Mouse (Mus musculus) gastrocnemius, postnatal 10 days (tissue): ENCODE data around the gene Map9. TPM values are rescaled to one million over a fixed set of nuclear protein-coding genes. Genes with fewer than 3 reads are reported as not detected.
"Not testable (repeated sequence)": the region's sequence is repeated elsewhere in the genome, so short reads cannot be mapped to it uniquely, and the experiment has no call there.

Experiments
- DNase-seq: peaks from one replicate; pipeline ENCODE4 v3.0.0; 2021; ENCODE audit warnings: mixed read lengths
- long read RNA-seq, 2 experiments: library from polyadenylated mRNA; stranded (forward); transcript quantifications; one replicate each; pipeline ENCODE4 v2.0.0; 2021
- total RNA-seq, 2 experiments: library from RNA; stranded (reverse); gene quantifications; 2 replicates each; pipeline ENCODE4 v1.2.3; 2021

Gene Map9
- total RNA-seq, result 1 to 10 TPM; 1.7 to 1.9 TPM
- long read RNA-seq, experiment 1, result 0 reads
- long read RNA-seq, experiment 2, full-length matches to known transcripts, result 1 of 1 reads
- long read RNA-seq, experiment 2, partial matches to known transcripts, result 0 of 1 reads
- long read RNA-seq, experiment 2, other reads (novel, unspliced or antisense), result 0 of 1 reads

- DNase-seq, result peak; percentile 88
Observed at GRCm38 (mm10) chr3:82357797-82358524, at the start of gene Map9. Gene Map9, plus strand, starts transcription at chr3:82358044.

- DNase-seq, result no peak
Observed at GRCm38 (mm10) chr3:82315728-82316127, 42.1 kb upstream of the Map9 start.

GRCm38 (mm10) chr3:82326736-82327135 lies 31.1 kb upstream of the Map9 start:
- DNase-seq, result not testable (repeated sequence)

GRCm38 (mm10) chr3:82332067-82332466 lies 25.8 kb upstream of the Map9 start:
- no peak for DNase-seq

- DNase-seq, result no peak
Observed at GRCm38 (mm10) chr3:82332536-82332935, 25.3 kb upstream of the Map9 start.

GRCm38 (mm10) chr3:82333128-82333969 lies 24.5 kb upstream of the Map9 start:
- peak; percentile 59 for DNase-seq

GRCm38 (mm10) chr3:82340111-82340510 lies 17.7 kb upstream of the Map9 start:
- no peak for DNase-seq

GRCm38 (mm10) chr3:82348277-82348860 lies 9.5 kb upstream of the Map9 start:
- DNase-seq, result no peak

- no peak for DNase-seq
Observed at GRCm38 (mm10) chr3:82350321-82350720, 7.5 kb upstream of the Map9 start.

GRCm38 (mm10) chr3:82357340-82357739 lies 504 bp upstream of the Map9 start:
- no peak for DNase-seq

GRCm38 (mm10) chr3:82359036-82359435 lies 1.2 kb downstream of the Map9 start:
- DNase-seq, result no peak

GRCm38 (mm10) chr3:82362452-82362851 lies 4.6 kb downstream of the Map9 start:
- DNase-seq, result peak; percentile 19

GRCm38 (mm10) chr3:82364505-82364904 lies 6.7 kb downstream of the Map9 start:
- DNase-seq, result no peak

- no peak for DNase-seq
Observed at GRCm38 (mm10) chr3:82364988-82365387, 7.1 kb downstream of the Map9 start.

- no peak for DNase-seq
Observed at GRCm38 (mm10) chr3:82369063-82369860, 11.4 kb downstream of the Map9 start.

GRCm38 (mm10) chr3:82370439-82371011 lies 12.7 kb downstream of the Map9 start:
- no peak for DNase-seq

- DNase-seq, result no peak
Observed at GRCm38 (mm10) chr3:82376965-82377364, 19.1 kb downstream of the Map9 start.

GRCm38 (mm10) chr3:82382325-82382724 lies 24.5 kb downstream of the Map9 start:
- DNase-seq, result no peak

- DNase-seq, result no peak
Observed at GRCm38 (mm10) chr3:82385091-82385490, 27.2 kb downstream of the Map9 start.

- DNase-seq, result no peak
Observed at GRCm38 (mm10) chr3:82405830-82406229, 48.0 kb downstream of the Map9 start.

- no peak for DNase-seq
Observed at GRCm38 (mm10) chr3:82406336-82406735, 48.5 kb downstream of the Map9 start.
